Mouse (Mus musculus) layer of hippocampus, postnatal 25 days (tissue): Measurements from ENCODE around the gene Msi2. TPM values are rescaled to one million over a fixed set of nuclear protein-coding genes. Genes with fewer than 3 reads are reported as not detected.

Experiments
- DNase-seq, 2 experiments: peaks; one replicate each; pipeline ENCODE4 v3.0.0; 2022; ENCODE audit warnings: mixed read lengths in 2 of 2, low spot score in 1 of 2; ENCODE audit errors: extremely low spot score in 1 of 2
- total RNA-seq, 2 experiments: library from RNA; stranded (reverse); gene quantifications; 2 replicates each; pipeline ENCODE4 v1.2.3; 2021

Msi2 gene
- 10 to 100 TPM; 89.4 to 90.0 TPM for total RNA-seq

DNA sequence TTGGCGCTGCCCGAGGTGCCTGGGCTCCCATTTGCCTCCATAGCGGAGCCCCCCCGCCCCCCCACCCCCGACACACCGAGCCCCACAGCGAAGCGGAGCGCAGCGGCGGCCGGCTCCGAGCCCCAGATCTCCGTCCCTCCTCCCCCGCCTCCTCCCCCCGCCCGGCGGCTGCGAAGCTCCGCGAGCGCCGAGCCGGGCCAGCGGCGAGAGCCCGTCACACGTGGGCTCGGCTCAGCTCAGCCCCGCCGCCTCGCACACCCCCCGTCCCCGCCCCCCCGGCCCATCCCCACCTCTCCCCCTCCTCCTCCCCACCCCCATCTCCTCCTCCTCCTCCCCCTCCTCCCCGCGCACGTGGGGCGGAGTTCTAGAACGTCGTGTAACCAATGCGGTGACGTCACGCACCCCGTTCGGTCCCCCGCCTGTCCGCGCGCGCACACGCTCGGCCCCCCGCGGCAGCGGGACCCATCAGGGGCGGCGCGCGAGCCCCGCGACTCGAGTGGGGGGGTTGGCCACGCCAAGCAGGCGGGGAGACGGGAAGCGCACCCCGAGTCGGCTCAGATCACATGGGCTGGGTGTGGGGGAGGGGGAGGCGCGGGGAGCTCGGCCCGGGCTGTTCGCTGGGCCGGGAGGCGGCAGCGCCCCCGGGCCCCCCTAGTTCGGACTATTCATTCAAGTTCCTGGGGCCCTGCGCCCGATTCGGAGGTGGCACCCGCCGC, at the start of gene Msi2:
Gene Msi2 (minus strand): TSS at position 464 of the 716 bp plus-strand sequence.
- peak; percentile 82 to 84 for DNase-seq

GRCm38 (mm10) chr11:88765635-88766034, 47.3 kb upstream of the Msi2 start:
- DNase-seq = no peak

- no peak for DNase-seq
Measured at GRCm38 (mm10) chr11:88763371-88763770, 45.1 kb upstream of the Msi2 start.

DNA sequence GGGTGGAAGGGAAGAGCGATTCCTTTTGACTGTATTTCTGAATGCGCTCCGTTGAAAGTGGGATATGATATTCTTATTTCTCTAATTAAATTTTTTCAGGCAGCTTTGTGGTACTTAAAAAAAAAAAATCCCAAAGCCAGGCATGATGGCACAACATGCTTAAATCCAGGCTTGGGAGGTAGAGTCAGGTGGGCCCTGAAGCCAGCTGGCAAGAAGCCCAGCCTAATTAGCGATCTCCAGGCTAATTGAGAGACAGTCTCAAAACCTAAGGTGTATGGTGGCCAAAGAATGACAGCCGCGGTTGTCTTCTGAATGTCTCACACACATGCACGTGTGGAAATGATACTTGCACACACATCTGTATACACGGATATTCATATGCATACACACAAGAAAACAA, 41.2 kb upstream of the Msi2 start:
- DNase-seq = no peak

DNA sequence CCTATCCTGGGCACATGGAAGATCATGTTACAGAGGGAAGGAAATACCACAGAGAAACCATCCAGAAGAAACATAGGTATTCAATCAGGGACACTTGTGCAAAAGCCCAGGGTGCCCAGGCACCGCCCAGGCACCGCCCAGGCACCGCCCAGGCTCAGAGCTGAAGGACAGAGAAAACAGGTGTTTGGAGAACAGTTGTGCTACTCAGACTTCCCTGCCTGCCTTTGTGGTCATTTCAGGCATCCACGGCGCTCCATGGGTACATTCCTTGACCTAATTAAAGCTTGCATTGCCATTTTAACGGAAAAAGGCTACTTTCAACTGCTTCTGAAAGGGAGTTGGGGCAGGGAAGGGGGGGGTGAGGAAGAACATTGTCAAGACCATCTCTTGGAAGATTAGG, 40.1 kb upstream of the Msi2 start:
- DNase-seq = no peak

DNA sequence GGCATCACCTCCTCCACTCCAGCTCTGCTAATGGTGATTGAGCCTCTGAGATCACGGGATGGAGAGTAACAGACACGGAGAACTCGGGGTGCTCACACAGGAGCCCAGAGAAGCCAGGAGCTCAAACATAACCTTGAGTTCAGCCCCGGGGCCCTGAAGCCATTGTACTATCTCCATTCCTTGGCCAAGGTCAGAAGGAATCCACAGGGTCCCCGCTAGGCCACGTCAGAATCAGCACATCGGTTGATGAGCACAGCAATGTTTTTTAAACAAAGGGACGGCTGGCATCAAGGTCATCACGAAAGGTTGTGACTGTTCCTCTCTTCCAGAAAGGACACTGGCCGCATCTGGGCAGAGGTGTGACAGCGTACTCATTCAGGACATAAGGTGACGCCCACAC, 27.0 kb upstream of the Msi2 start:
- DNase-seq = no peak

- no peak for DNase-seq
Measured at GRCm38 (mm10) chr11:88739574-88740295, 21.4 kb upstream of the Msi2 start.

- DNase-seq = no peak
Measured at GRCm38 (mm10) chr11:88729363-88729762, 11.1 kb upstream of the Msi2 start.

DNA sequence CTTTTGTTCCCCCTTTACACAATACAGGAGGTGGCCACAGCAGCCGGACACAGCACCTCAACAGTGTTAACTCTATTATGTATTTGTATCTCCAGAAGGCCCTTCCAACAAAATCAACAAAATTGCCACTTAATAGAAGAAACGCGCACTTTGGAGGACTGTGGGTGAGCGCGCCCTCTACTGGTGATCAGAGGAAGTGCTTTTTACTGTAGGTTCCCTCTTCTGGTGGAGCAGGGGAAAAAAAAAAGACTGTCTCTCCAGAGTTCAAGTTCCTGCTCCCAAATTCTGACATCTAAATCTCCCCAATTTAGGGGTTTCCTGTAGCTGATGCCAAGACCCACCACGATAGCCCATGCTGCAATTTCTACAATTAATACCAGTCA, 10.2 kb upstream of the Msi2 start:
- peak; percentile 71 to 90 for DNase-seq

DNA sequence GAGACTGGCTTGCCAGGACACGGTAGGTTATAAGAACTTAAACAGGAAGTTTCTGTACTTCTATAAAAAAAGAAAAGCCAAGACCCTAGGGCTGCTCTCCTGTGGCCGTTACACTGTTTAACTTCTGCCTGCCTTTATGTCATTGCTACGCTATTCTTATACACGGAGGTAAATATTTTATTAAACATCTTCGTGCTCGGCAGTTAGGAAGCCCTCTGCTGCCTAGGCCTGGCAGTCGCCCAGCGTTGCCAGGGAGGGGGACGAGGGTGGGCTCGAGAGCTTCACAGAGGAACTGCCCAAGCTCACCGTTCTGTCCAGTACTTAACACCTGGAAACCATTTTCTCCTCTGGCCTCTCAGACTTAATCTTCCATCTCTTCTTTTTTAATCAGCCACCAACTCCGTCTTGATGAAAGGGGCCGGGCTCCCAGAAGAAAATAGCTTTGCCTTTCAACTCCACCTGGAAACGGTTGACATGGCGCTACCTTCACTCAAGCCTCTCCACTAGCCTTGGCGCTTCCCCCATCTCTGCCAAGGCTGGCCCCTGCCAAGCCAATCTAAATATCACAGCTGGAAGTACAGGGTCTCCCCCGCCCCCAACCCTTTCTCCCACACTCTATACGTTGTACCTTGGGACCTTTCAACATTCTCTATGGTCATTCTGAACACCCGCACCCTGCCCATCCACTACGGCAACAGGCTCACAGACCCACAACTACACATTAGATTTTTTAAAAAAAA, 9.6 kb upstream of the Msi2 start:
- no peak for DNase-seq

GRCm38 (mm10) chr11:88721144-88721636, 2.9 kb upstream of the Msi2 start:
- DNase-seq = no peak

DNA sequence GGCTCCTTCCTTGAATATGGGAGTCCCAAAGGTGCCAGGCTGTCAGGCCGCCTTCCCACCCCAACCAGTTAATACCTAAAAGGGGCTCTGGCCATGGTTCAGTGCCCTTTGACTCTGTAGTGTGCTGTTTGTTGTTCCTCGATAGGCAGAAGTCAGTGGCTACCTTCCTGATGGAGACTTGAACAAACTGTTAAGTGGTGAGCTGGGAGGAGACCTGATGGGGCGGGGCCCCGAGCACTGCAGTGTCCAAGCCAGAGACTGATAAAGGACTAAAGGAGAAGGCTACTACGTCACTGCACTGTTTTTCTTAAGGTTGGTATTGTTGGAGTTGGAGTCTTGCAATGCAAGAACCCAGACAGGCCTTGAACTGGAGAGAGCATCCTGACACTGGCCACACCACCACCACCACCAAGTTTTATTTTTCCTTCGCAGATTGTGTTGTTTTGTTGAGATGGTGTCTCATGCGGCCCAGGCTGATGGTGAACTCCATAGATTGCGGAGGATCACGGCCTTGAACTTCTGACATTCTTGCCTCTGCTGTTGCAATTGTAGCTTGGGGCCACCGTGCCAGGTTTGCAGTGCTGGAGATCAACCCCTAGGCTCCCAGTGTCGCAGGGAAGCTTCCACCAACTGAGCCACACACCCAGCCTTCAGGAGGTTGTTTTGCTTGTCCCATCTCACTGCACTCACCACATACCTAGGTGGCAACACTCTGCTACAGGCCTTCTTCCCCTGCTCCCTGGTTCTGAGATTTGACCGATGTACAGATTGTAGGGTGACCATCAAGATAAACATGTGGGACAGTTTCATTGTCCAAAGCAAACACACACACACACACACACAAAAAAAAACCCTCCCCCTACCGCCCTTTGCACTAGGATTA, 2.2 kb upstream of the Msi2 start:
- no peak for DNase-seq

DNA sequence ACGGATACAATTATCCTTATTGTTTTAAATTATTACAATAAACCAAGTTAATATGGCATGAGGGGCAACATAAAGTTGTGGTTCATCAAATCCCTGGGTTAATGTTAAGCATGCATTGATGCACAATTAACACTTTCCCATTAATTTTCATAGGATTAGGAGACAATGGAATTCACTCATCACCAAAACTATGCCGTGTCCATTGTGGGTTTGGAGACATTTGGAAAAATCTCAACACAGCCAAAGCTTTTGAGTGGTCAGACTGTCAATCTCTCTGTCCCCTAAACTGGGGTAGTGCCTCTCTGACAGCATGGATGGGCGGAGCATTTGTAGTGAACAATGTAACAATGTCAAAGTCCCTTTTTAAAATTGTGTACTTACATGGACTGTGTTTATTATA, 1.3 kb upstream of the Msi2 start:
- no peak for DNase-seq

- no peak for DNase-seq
Measured at GRCm38 (mm10) chr11:88718766-88719595, 668 bp upstream of the Msi2 start.

- DNase-seq = no peak
Measured at GRCm38 (mm10) chr11:88717644-88718049, 666 bp downstream of the Msi2 start.

DNA sequence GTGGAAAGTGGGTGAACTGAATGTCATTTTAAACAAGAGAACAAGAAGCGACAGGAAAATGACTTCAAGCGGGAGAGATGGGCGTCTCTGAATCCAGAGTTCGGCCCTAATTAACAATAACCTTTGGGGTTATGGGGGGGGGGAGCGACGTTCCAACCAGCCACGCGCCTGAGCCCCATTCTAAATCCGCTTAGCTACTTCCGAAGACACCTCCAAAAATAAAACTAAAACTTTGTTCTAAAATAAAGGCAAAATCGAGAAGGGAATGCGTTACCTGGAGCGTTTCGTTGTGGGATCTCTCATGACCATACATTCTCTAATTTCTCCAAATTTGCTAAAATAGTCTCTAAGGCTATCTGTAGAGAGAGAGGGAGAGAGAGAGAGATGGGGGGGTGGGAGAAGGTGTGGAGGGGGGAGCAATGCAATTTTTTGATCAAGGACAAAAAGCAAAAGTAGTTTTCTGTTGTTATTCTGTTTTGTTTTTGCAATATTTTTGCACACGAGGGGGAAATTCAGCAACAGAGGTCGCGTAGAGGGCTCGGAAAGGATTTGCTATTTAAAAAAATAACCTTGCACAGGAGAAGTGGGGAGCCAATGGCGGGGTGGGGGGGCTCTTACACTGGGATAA, 1.2 kb downstream of the Msi2 start:
- no peak for DNase-seq

DNA sequence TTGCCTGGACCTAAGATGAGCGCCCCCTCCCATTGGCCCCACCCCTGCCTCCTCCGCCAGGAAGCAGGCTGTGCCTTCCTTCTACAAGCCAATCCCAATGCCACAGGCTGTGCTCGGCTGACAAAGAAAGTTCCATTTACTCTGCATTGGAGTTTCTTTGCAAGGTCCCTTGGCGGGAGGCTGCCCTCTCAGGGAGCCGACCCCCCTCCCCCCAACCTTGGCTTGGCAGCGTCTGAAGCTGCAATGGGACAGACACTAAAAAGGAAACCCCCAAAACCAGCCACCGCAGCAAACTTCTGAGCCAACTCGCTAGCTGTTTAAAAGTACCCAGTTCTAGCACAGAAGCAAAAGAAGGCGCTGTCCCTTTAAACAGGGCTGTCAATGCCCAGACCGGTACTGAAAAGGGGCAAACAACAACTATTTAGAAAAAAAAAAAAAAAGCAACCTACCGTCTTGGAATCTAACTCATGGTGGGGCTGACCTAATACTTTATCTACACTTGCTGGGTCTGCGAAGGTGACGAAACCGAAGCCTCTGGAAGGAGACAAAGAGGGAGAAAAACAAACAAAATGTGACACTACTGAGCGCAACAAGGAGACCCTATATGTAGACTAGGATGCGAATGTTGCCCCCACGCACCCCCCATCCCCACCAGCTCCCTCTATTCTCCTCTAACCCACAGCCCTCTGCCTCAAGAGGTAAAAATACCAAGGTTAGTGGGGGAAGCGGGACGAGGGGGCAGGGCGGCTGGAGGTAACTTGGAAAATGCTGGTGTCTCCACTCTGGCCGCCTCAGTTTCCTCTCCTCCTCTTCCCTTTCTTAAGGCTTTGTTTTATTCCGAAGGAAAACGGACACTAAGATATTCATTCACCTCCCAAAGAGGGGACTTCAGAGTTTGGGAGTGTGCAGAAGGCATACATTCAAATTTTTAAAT, 2.0 kb downstream of the Msi2 start:
- DNase-seq = no peak

DNA sequence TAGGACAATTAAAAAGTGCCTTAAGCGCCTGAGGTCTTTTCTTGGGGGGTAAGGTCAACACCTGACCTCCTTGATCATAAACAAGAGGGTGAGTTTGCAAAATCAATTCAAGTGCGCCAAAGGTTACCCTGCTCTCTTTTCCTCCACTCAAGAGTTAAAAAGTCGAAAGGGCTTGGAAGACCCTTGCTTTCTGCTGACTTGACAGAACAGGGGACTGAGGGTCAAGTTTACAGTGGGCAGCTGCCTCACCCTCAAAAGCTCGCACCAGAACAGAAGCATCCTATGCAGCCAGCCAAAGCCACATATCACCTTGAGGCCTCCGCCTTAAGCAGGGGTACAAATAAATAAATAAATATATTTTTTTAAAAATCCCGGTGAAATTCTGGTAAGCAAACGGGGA, 3.0 kb downstream of the Msi2 start:
- DNase-seq = no peak
